Mouse (Mus musculus): ENCODE results near the gene Atf7ip.

GRCm38 (mm10) chr6:136456302-136456701 is 49.7 kb upstream of the Atf7ip start:
- TF ChIP-seq CTCF (IDR thresholded peaks at IDR 0.05; ENCODE audit: control insufficient read depth, insufficient read depth, insufficient read length) (no peak), FOSL1 (IDR thresholded peaks at IDR 0.05; ENCODE audit: insufficient read depth, low read length, poor library complexity, severe bottlenecking) (no peak), USF1 (IDR thresholded peaks at IDR 0.05; ENCODE audit: low read depth) (no peak), MYOG (IDR thresholded peaks at IDR 0.05; ENCODE audit: control insufficient read depth, extremely low read depth, insufficient read length) (no peak), CEBPB (IDR thresholded peaks at IDR 0.05; ENCODE audit: low read depth) (no peak)
